Mouse (Mus musculus): ENCODE results near the gene Grik5. TPM values are rescaled to one million over a fixed set of nuclear protein-coding genes. Genes with fewer than 3 reads are reported as not detected.

Gene Grik5
- 1 to 10 TPM in 1 of 2 experiments, under 1 TPM in 1; 0.13 to 2.8 TPM for polyA plus RNA-seq (2012; fragmentation: generic; extraction: Trizol)

DNA sequence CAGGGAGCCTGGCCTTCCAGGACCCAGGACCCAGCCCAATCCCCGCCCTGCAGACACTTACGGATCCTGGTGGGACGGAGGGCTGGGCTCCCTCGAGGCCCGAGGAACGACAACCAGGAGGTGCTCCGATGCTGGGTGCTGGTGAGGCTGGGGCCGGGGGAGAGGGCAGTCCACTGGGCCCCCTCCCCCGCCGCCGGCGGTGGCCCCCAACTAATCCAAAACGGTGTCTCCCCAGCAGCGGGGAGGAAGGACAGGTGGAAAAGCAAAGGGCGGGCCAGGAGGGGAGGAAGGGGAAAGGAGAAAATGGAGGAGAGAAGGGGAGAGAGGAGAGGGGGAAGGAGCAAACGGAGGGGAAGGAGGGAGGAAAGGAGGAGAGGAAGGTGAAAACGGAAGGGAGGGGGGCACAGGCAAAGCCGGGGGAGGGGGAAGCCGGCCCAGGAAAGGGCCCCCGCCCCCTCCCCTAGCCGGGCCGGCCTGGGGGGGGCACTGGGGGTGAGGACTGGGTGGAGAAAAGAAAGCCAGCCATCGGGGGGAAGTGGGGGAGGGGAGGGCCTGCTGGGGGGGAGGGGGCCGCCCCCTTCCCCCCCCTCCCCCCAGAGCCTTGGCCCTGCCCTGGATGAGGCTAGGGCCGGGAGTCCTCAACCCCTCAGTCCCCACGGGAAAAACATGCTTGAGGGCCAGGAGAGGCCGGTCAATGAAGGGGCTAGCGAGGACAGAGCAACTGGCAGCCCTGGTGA is at the start of gene Grik5, which contains the start of gene Zfp574:
Grik5 (minus strand) TSS at position 368 of the 737 bp plus-strand sequence.
Zfp574 (plus strand) TSS at position 589 of the 737 bp plus-strand sequence.

GRCm38 (mm10) chr7:25005421-25006065 is 66.6 kb downstream of the Grik5 start, which contains the start of gene Atp1a3:
Gene Atp1a3, minus strand, starts transcription at chr7:25005958.

DNA sequence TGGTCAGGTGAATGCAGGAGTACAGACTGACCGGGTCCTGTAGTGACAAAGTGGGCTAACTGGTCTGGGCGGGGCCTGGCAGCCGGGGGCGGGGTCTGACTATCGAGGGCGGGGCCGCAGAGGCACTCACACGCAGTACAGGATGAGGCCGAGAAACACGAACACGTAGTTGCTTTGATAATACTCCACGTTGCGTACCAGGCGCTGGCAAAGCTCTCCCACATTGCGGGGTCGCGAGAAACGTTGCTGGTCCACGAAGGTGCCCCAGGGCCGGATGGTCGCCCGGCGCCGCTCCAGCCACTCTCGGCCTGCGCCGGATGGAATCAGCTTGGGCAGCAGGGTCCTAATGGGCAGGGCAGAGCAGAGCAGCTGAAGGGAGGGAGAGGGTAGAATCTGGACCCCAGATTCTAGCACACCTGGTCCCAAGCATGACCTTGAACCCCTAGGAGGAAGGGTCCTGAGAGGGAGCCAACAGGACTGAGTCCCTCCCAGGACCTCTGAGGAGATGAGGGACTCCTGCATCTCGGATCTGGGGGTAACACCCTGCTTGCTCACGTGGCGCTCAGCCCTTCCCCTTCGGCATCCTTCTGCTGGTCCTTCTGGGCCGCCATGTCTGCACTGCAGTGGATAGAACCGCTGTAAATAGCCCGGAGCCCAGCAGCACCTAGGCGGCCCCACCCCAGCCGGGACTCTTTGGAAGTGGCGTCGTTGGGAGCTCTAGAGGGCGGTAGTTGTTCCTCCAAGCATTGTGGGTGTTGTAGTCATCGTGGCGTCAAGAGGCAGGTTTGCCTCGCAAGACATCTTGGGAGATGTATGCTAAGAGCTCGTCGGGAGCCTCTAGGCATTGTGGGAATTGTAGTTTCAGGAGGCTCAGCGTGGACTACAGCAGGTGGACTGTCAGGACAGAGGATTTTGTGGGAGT is 99.9 kb downstream of the Grik5 start, which contains the start of gene Rabac1:
Rabac1 (minus strand) TSS at position 783 of the 922 bp plus-strand sequence.

Other genes with a start within 250 kb of the Grik5 start
- gene Gm9844, start 210.1 kb downstream of the Grik5 start, polyA plus RNA-seq (2012; fragmentation: generic; extraction: Trizol) = 10 to 100 TPM; 16.1 to 25.5 TPM
- not detected for gene Lypd4, start 202.4 kb downstream of the Grik5 start, polyA plus RNA-seq (2012; fragmentation: generic; extraction: Trizol)
- not detected for gene Dmrtc2, start 202.3 kb downstream of the Grik5 start, polyA plus RNA-seq (2012; fragmentation: generic; extraction: Trizol)
- gene Rps19, start 188.0 kb downstream of the Grik5 start, polyA plus RNA-seq (2012; fragmentation: generic; extraction: Trizol) = 1,000 to 10,000 TPM; 2,288 to 3,093 TPM
- gene Cd79a, start 175.0 kb downstream of the Grik5 start, polyA plus RNA-seq (2012; fragmentation: generic; extraction: Trizol) = under 1 TPM; 0.08 to 0.57 TPM
- gene Arhgef1, start 169.4 kb downstream of the Grik5 start, polyA plus RNA-seq (2012; fragmentation: generic; extraction: Trizol) = 10 to 100 TPM; 27.6 to 54.0 TPM
- not detected for gene Gm4881, start 127.9 kb downstream of the Grik5 start, polyA plus RNA-seq (2012; fragmentation: generic; extraction: Trizol)
- 100 to 1,000 TPM; 313 to 446 TPM for gene Rabac1, start 99.6 kb downstream of the Grik5 start, polyA plus RNA-seq (2012; fragmentation: generic; extraction: Trizol)
- gene Atp1a3, start 66.4 kb downstream of the Grik5 start, polyA plus RNA-seq (2012; fragmentation: generic; extraction: Trizol) = under 1 TPM; 0.05 to 0.30 TPM
- gene Zfp574, start 221 bp upstream of the Grik5 start, polyA plus RNA-seq (2012; fragmentation: generic; extraction: Trizol) = 10 to 100 TPM in 1 of 2 experiments, 1 to 10 TPM in 1; 8.7 to 17.3 TPM
- under 1 TPM; under 0.01 to 0.04 TPM for gene Pou2f2, start 107.4 kb upstream of the Grik5 start, polyA plus RNA-seq (2012; fragmentation: generic; extraction: Trizol)
- 1 to 10 TPM; 4.6 to 8.1 TPM for gene Dedd2, start 148.3 kb upstream of the Grik5 start, polyA plus RNA-seq (2012; fragmentation: generic; extraction: Trizol)
- 1 to 10 TPM; 2.5 to 6.9 TPM for gene Zfp526, start 149.1 kb upstream of the Grik5 start, polyA plus RNA-seq (2012; fragmentation: generic; extraction: Trizol)
- gene Gsk3a, start 165.5 kb upstream of the Grik5 start, polyA plus RNA-seq (2012; fragmentation: generic; extraction: Trizol) = 10 to 100 TPM; 64.5 to 68.5 TPM
- gene Erf, start 178.4 kb upstream of the Grik5 start, polyA plus RNA-seq (2012; fragmentation: generic; extraction: Trizol) = 10 to 100 TPM; 37.1 to 40.3 TPM
- gene Cic, start 195.4 kb upstream of the Grik5 start, polyA plus RNA-seq (2012; fragmentation: generic; extraction: Trizol) = 100 to 1,000 TPM; 105 to 123 TPM
- 100 to 1,000 TPM; 137 to 139 TPM for gene Pafah1b3, start 225.6 kb upstream of the Grik5 start, polyA plus RNA-seq (2012; fragmentation: generic; extraction: Trizol)
- under 1 TPM; 0.02 to 0.17 TPM for gene Prr19, start 229.1 kb upstream of the Grik5 start, polyA plus RNA-seq (2012; fragmentation: generic; extraction: Trizol)
- gene Tmem145, start 233.8 kb upstream of the Grik5 start, polyA plus RNA-seq (2012; fragmentation: generic; extraction: Trizol) = not detected
- gene Megf8, start 244.8 kb upstream of the Grik5 start, polyA plus RNA-seq (2012; fragmentation: generic; extraction: Trizol) = 10 to 100 TPM; 17.7 to 66.3 TPM